Mouse (Mus musculus): Measurements from ENCODE around the gene Gnao1.
A peak's percentile ranks its signal among the peaks of the same experiment; 100 is the strongest.

Gene Gnao1

GRCm38 (mm10) chr8:93896841-93897551 is 87.2 kb downstream of the Gnao1 start:
- DNase-seq: no peak

DNA sequence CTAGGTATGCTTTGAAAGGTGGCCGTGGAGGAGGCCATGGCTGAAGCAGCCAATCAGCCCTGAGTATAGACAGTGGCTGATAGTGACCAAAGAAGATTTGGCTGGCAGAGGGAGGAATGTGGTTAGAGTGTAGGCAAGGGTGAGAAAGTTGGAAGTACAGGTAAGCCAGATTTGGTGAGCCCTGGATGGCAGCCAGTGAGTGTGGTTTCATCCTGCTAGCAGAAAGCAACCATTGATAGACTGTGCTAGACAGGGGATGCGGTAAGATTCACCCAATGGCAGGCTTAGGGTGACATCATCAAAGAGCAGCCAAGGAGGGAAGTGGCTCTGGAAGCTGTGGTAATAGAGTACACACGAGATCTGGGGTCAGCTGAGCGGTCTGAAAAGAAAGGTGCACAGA is 88.8 kb downstream of the Gnao1 start:
- DNase-seq: no peak

DNA sequence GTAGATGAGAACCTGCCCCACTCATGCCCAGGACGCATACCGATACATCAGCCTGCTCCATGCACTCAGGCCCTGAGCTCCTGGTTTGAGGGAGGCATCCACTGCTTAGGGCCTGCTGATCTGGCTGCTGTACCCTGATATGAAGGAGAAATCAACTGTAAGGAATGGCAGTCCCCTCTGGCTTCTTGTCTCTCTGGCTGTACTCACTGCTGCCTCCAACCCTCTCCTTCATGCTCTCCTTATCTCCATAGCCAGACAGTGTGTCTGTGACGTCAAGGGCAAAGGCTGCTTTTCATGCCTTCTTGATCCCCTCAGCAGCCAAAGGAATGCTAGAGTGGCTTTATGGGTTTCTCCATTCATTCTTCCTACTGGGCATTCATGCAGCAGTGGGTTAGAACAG is 92.3 kb downstream of the Gnao1 start:
- DNase-seq: no peak

DNA sequence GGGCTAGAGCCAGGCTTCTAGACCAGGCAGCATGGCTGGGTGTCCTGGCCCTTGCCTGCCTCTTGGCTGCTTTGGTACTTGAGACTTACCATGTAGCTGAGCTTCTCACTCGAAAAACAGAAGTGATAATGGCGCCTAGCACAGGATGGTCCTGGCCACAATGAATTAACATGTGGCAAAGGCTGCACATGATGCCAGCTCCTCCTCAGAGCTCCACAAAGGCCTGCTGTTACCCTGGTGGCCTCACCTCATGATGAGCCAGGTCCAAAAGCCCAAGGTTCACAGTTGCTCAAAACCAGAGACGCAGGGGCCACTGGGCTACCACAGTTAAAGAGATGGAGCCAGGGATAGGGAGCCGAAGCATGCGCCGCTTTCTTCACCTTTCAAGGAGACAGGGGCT is 97.2 kb downstream of the Gnao1 start:
- no peak for DNase-seq

- no peak for DNase-seq
Measured at GRCm38 (mm10) chr8:93907987-93908441, 98.2 kb downstream of the Gnao1 start.

DNA sequence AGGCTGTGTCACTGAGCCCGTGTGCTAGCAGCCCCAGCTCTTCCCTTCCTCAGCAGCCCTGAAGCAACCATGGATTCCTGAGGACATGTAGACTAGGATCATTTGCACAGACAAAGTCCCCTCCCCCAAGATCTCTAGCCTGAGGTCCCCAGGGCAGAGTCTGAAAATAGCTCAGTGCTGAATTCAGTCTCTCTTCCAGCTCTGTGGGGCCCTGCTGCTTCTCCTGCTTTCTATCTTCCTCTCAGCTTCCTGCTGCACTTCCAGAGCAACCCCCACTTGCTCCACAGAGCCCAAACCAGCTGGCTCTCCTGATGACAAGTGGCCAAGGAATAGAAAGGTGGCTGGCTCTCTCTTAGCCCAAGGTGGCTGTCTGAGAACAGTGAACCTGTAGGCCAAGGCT is 98.8 kb downstream of the Gnao1 start:
- no peak for DNase-seq

GRCm38 (mm10) chr8:93911715-93912555 is 102.2 kb downstream of the Gnao1 start:
- DNase-seq: no peak

DNA sequence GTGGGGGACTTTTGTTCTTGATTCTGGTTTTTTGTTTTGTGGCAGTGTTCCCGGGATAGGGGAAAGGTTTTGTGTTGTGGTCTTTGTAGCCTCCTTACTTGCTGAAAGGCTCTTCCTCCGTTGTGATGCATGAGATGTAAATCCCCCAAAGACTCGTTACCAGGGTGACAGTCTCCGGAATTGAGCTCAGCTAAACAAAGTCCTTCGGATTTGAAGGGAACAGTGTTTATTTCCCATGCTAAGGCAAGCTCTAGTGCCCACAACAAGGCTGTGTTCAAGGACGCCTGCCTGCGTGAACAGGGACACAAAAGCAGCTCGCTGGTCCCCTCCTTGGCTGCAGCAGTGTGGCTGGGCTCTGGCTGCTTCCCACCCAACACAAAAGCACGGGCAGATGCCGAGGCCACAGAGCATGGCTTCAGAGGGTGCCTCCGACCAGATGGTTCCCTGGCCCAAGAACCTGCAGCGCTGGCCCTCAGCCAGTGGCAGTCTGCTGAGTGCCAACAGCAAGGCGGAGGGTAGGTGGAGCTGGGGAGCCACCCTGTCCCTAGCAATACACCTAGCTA is 108.2 kb downstream of the Gnao1 start:
- peak; percentile 28 for DNase-seq

DNA sequence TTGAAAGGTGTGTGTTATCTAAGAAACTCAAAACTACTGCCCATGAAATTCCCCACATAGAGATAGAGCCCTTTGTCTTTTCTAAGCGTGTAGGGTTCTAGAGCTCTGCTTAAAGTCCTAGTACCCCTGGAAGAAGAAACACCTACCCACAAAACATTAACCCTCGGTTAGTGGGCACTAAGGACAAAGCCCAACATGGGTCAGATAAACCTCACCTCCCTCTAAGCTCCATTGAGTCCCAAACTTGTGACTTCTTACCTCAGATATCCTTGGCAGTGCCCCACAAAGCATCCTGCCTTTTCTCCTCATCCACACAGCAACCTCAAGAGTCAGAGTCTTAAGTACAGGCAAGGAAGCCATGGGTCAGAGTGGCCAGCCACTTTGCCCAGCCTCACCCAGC is 108.8 kb downstream of the Gnao1 start:
- no peak for DNase-seq

- no peak for DNase-seq
Measured at GRCm38 (mm10) chr8:93919422-93919821, 109.7 kb downstream of the Gnao1 start.

- DNase-seq: no peak
Measured at GRCm38 (mm10) chr8:93919916-93920589, 110.3 kb downstream of the Gnao1 start.

- no peak for DNase-seq
Measured at GRCm38 (mm10) chr8:93920590-93920948, 110.8 kb downstream of the Gnao1 start.

- peak; percentile 31 for DNase-seq
Measured at GRCm38 (mm10) chr8:93923897-93924334, 114.2 kb downstream of the Gnao1 start.

- DNase-seq: no peak
Measured at GRCm38 (mm10) chr8:93925513-93925912, 115.7 kb downstream of the Gnao1 start.

DNA sequence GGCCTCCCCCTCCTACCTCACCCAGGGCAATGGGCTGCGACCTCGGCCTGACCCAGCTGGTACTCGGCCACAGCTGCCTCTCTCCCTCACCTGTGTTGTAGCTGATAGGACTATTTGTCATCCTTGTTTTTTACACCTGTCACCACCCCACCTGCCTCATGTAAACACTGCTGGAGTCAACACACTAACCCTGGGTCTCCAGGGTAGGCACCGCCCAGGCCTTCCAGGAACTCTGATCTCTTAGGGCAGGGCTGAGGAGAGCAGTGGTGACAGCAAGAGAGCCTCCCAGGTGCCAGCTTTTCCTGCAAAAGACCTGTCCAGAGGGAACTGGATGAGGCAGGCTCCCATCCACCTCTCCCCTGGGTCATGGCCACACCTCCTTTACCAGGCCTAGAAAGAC is 119.5 kb downstream of the Gnao1 start:
- no peak for DNase-seq

DNA sequence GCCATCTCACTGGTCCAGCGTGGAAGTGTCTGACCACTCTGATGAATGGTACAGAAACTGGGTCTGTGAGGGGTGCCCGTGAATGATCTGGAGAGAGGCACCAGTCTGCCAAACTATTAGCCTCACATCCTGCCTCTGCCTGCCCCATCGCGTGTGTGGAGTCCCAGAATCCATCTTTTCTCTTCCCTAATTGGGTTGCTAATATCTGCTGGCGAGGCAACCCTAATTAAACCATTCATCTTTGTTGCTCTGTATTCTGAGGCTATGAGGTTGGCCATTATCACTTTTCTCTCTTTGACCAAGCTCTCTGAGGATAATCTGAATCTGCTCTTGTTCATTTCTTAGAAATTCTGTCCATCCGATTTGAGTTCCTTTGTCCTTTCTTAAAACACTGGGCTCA is 121.6 kb downstream of the Gnao1 start:
- DNase-seq: no peak

DNA sequence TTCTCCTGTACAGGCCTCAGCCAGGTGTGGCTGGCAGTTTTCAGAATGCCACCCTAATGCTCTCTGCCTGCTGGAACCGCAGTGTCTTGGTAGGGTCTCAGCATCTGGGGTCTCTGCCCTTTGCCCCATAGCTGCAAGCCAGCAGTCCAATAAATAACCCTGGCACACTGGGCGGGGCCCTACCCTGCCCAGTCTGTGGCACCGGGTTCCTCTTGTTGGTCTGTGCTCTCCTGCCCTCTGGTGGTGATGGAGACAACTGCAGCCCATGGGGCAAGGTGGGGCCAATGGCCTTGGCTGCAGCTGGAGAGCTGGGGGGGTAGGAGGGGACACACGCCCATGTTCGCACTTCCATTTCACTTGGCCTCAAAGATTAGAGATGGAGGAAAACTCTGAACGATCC is 123.1 kb downstream of the Gnao1 start:
- peak; percentile 87 for DNase-seq

- no peak for DNase-seq
Measured at GRCm38 (mm10) chr8:93933288-93933687, 123.5 kb downstream of the Gnao1 start.

DNA sequence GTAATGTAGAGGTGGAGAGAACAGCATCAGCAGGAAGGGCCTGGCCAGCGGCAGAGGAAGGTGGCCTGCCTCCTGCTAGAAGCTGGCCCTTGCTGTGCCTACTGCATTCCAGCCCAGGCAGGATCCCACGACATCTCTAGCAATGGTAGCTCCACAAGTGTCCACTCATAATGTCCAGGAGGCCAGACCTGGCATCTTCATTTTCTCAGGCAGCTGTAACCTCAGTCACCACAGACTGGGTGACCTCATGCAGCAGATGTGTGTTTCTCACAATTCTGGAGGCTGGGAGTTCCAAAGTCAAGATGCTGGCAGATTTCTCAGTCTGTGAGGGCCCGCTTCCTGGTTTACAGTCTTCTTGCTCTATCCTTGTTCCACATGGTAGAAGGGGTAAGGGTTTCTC is 128.4 kb downstream of the Gnao1 start:
- no peak for DNase-seq

DNA sequence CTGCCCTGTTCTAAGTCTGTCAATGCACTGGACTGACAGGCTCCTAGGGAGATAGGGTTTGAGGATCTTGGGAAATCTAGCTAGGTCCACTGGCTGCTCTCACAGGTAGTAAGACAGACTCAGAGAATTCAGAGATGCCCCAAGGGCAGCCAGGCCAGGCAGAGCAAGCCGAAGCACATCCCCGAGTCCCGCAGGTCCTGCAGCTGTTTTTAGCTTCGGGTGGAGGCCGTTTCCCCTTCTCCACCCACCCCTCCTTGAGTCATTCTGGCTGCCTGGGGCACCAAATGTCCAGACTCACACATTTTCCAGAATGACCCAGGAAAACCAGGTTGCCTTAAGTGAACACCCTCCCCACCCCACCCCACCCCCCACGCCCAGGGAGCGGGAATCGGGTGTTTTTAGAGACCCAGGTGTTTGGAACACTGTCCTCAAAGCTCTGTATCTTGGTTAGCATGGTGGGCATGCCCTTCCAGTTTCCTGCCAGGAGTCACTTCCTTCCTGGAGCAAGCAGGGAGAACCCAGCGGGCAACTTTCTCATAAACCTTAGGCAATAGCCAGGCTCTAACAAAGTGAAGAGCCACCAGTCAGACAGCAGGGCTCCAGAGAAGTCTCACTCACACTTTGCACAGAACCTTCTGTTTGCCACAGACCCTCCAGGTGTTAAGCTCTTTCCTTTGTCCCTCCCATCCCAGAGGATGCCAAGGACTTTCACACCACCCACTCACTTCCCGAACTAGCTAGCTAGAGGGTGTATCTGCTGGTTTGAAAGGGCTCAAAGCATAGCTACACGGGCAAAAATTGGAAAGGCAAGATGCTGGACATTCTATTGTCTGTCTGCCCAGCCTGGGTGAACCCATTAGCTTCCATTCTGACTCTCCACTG is 131.0 kb downstream of the Gnao1 start:
- DNase-seq: peak; percentile 20

GRCm38 (mm10) chr8:93941636-93942054 is 131.9 kb downstream of the Gnao1 start:
- no peak for DNase-seq

- no peak for DNase-seq
Measured at GRCm38 (mm10) chr8:93945781-93946180, 136.0 kb downstream of the Gnao1 start.

All from lung, postnatal 36 days (tissue).